Mouse (Mus musculus): ENCODE data around the gene Ten1.

GRCm38 (mm10) chr11:116185836-116186235 lies 12.8 kb upstream of the Ten1 start:
- no peak for TF ChIP-seq POLR2A (IDR thresholded peaks at IDR 0.05; ENCODE audit: borderline replicate concordance, low read depth, low read length)
- no peak for TF ChIP-seq CTCF (IDR thresholded peaks at IDR 0.05; ENCODE audit: low read depth, low read length)

Measured in bone marrow macrophage, adult 2 months (primary cell).